Mouse (Mus musculus) embryo, embryonic 10.5 days (tissue): ENCODE measurements around the gene Rara.
"Not testable (repeated sequence)": the region's sequence is repeated elsewhere in the genome, so short reads cannot be mapped to it uniquely, and the experiment has no call there.

Experiments
- DNase-seq: peaks from one replicate; pipeline ENCODE4 v3.0.0-alpha.2; 2015; ENCODE audit warnings: low spot score

Gene Rara

DNA sequence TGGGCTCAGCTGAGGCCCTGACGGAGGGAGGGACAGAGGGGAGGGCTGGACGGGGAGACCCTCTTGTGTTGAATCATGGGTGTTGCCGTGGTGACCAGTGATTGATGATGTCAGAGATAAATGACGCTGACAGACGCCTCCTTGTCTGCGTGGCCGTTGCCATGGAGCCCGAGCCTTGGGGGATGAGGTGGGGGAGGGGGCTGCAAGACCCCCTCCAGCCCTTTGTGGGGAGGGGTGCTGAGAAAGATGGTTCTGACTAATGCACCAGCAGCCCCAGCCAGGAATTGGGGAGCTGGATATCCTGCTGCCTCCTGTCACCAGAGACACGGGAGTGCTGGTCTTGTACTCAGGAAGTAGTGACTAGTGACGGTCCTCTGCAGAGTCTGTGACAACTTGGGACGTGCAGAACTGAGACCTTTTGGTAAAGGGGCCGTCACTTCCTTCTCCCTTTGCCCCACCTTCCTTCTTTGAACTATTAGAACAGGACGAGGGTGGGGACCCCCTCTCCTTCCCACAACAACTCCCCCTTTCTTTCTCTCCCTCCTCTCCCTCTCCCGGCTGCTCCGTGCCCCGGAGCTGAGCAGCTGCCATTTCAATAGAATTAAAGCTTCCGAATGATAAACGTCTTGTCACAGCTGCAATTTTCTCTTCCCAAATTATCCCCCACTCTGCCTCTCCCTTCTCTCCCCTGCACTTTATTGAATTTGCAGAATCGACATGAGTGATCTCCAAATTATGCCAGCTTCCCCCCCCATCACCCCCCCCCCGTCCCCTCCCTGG lies 41.3 kb downstream of the Rara start:
- DNase-seq, result peak; percentile 93

DNA sequence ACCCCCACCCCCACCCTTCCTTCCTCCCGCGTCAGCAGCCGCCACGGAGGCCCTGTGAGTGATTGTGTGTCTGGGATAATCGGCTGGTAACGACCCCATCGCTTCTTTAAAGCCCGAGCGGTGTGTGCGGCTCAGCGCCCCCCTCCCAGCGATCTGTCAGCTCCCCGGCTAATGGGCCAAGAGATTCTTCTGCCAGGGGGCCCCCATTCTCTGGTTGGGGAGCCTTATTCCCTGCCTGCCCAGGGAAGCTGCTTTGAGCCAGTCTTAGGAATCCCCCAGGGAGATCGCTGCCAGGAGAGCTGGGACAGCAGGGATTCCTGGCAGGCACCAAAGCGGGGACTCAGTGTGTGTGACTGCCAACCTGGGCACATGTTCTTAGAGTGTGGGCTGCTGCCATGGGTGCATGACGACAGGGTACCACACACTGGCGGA lies 41.9 kb downstream of the Rara start:
- DNase-seq, result no peak

DNA sequence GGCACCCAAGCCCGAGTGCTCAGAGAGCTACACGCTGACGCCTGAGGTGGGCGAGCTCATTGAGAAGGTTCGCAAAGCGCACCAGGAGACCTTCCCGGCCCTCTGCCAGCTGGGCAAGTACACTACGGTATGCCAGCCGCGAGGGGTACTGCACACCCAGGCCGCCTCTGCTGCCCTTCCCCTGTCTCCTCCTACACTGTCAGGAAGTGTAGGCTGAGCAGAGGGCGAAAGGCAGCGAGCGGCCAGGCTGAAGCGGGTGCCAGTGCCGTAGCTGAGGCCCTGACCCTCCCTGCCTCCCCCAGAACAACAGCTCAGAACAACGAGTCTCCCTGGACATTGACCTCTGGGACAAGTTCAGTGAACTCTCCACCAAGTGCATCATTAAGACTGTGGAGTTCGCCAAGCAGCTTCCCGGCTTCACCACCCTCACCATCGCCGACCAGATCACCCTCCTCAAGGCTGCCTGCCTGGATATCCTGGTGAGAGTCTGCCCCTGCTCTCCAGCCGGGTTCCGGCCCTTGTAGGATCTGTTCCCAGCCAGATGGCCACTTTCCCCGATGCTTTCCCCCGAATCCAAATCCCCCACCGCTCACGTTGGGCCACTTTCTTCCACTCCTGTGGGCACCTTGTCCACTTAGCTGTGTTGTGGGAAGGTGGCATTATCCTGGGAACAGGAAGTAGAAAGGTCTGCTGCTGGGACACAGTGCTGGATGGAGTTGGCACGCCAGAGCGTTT lies 42.7 kb downstream of the Rara start:
- no peak for DNase-seq

DNA sequence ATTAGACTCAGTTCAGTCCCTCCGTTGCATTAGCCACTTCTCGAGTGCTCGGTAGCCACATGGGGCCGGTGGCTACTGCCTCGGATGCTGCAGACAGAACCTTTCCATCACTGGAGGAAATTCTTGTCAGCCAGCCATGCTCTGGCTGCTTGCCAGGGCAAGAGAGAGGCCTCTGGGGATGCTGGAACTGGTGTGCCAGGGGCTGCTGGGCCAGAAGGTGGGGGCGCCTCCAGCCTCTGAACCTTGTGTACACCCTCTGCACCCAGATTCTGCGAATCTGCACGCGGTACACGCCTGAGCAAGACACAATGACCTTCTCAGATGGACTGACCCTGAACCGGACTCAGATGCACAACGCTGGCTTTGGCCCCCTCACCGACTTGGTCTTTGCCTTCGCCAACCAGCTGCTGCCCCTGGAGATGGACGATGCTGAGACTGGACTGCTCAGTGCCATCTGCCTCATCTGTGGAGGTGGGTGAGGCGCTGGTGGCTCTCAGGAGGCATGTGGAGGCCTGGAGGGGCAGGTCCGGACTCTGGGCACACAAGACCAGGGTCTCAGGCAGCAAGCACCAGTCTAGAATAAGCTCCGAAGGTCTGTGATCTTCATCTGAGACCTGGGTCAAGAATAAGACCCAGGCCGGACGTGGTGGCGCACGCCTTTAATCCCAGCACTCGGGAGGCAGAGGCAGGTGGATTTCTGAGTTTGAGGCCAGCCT lies 43.9 kb downstream of the Rara start:
- no peak for DNase-seq

DNA sequence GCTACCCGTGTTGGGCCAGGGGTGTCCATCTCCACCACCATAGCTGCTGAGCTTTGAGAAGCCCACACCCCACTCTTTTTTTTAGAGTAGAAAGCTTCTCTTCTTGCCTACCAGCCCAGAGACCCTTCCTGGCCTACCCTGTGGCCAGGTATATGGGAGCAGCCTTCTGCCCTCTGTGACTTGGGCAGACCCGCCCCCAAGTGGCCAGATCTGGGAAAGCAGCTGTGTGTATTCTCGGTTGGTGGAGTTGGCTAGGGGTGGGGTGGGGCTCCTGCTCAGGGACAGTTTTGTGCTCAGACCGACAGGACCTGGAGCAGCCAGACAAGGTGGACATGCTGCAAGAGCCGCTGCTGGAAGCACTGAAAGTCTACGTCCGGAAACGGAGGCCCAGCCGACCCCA lies 44.6 kb downstream of the Rara start:
- peak; percentile 87 for DNase-seq

DNA sequence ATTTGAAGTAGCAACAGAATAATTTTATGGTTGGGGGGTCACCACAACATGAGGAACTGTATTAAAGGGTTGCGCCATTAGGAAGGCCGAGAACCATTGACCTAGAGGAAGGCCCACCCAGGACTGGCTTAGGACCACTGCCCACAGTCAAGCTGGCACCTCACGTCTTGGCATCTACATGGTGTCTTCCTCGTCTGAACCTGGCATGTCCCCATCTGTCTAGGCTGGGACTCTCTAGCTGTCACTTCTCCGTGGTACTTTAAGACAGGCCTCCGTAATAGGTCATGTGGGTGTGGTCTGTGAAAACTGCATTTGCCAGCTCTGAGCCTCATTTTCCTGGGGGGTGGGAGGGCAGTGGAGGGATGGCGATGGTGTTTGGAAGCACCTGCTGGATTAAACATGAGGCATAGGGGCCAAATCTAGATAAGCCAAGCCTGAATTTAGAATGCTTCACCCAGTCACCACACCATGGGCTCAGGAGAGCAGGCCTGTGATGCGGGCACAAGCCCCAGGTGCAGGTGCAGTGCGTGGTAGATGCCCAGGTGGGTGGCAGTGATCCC lies 45.3 kb downstream of the Rara start:
- no peak for DNase-seq

DNA sequence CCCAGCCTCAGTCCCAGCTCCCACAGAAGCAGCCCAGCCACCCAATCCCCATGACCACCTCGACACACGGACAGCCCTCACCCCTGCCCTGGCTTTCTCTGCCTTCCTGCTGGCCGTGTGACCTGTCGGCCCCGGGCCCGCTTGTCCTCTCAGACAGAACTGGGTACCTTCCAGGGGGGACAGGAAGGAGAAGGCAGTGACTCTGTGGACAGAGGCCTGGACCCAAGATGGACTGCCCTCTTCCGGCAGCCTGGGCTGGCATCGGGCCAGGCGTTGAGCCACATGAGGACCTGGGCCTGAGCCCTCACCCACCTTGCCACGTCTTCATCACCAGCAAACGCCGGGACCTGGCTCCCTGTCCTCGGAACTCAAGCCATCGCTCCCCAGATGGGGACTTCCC lies 46.0 kb downstream of the Rara start:
- DNase-seq, result no peak

DNA sequence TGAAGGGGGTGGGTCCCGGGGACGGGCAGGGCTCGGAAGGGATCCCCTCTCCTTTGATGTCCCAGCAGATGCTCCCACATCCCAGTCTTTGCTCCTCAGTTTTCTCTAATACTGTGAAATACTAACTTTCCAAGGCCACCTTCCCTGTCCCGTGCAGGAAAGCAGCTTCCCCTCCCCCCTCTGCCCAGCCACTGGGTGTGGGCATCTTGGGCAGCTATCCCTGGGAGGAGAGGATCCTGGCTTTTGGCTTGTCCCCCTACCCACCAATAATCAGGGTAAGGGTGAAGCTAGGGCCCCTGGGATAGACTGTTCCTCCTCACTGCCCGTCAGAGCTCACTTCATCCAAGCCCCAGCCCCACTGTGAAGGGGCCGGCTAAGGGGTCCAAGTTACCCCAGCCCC lies 46.6 kb downstream of the Rara start:
- no peak for DNase-seq

DNA sequence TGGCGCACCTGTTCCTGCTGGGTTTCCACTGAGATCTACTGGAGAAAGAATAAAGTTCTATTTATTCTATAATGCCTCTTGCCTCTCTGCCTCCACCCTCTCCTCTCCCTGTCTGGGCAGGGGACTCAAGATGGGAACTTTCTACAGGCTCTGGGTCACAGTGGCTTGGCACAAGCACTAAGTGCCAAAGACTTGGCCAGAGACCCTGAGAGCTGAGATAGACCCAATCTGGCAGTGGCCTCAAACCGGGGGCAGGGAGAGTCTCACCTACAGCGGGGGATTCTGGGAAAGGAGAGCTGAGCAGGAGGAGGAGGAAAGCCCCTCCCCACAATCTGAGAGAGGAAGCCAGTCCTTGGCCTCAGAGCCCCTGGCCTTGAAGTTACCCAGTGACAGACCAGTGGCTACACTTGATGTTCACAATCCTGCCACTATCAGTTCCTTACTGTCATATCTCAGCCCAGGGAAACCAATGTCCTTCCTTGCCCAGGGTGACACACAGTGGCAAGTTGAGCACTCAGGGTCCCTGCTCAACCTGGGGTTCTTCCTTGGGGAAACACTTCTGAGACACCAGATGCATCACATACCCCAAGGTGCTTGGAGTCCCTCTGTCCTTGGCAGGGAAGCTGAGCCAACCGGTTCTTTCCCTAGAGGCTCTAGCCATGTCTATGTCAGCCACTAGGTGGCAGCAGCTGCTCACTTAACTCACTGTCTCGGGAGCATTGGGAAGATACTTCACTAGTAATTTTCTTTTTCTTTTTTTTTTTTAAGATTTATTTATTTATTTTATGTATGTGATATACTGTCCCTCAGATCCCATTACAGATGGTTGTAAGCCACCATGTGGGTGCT lies 47.5 kb downstream of the Rara start:
- peak; percentile 90 for DNase-seq

DNA sequence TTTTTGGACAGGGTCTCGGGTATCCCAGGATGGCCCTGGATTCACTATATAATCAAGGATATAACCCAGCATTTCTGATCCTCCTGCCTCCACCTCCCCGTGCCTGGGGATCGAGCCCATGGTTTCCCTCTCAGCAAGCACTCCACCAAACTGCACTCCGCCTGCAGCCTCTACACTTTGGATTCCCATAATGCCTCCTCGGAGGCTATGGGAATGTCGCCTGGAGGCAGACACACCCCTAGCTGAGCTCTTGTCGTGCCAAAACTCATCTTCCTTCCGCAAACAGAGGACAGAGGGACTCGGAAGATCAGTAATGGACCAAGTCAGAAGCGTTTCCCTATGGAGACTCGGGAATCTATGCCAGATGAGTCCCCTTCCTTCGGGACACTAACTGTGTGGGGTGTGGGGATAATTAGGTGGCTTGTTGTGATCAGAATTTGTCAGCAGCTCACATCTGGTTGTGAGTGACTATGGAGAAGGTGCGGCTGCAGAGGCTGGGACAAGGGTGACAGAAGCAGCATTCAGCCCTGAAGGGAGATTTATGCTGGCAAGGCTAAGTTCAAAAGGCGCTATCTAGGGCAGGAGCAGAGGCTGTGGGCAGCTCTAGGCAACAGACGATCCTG lies 51.0 kb downstream of the Rara start:
- DNase-seq, result no peak

DNA sequence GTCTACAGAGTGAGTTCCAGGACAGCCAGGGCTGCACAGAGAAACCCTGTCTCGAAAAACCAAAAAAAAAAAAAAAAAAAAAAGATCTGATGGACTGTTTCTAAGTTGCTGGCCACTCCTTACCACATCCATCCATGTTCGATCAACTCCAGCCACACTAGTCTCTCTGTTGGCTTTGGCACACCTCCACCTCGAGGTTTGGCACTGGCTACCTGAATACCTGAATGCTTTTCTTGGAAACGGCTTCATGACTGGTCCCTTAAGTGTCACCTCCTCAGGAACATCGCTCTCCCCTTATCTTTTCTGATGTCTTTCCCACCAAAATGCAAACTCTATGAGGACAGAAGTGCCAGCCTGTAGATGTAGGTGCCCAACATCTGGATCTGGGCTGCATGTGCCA lies 51.7 kb downstream of the Rara start:
- no peak for DNase-seq

DNA sequence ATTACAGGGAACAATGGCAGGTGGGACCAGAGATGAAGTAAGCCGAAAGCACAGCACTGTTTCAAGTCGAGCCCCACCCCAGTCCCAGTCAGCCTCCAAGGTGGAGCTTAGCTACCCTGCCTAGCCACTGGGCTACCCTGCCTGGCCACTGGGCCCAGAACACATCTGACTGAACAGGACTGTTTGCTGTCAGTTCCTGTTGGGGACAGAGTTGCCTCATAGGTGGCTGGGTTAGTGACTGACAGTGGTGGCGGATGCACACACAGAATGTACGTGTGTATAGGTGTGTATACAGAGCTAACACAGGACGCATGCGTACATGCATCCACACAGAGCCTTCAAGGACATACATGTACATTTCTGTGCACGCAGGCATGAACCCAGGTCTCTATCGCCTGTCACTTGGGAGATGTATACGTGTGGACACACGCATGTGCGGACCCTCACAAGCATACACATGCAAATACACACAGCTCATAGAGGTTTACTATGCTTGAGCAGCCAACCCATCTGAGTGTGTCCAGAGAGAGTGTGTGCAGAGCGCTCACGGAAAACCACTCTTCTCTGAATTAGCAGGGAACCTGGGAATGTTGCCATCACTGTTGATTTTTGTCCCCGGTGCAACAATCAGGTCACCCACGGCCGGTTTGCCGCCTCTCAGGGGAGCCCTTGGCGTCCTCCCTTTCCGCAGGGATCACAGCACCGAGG lies 53.8 kb downstream of the Rara start:
- no peak for DNase-seq

DNA sequence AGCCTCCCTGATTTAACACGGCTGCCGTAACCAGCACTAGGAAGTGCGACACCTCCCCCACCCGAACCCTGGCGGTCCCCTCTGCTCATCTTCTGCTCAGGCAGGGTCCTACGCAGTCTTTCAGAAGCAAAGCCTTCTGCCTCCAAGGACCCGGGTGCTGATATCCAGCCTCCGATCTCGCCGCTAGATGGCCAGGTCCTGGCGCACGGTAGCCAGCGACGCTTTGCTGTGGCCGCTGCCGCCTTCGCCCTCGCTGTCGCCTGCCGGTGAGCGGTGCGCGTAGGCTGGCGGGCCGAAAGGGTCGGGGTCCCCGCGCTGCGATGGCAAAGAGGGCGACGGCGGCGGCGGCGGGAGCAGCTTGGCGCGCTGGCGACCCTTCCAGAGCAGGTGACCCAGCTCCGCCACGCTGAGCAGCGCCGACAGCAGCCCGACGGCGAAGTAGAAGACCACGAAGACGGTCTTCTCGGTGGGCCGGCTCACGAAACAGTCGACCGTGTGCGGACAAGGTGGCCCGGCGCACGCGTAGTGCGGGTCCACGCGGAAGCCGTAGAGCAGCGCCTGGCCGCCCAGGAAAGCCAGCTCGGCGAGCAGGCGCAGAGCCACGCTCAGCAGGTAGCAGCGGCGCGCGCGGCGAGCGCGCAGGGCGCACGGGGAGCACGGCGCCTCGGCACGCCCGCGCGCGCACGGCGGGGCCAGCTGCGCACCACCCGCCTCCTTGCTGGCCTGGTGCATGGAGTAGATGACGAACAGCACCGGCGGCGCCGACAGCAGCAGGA lies 54.6 kb downstream of the Rara start:
- DNase-seq, result peak; percentile 87

DNA sequence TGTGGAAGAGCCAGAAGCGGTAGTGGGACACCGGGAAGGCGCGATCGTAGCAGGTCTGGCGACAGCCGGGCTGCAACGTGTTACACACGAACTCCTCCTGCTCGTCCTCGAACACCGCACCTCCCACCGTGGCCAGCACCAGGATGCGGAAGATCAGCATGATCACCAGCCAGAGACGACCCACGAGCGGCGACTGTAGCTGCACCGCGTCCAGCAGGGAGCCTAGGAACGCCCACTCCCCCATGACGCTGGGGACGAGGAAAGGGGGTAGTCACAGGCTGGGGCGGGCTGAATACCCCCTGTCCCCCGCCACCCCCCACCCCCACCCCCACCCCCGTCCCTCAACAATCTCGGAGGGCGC lies 55.1 kb downstream of the Rara start, which contains the start of gene Gjd3:
TSS of gene Gjd3 (minus strand) at position 244 of the 361 bp plus-strand sequence.
- no peak for DNase-seq

DNA sequence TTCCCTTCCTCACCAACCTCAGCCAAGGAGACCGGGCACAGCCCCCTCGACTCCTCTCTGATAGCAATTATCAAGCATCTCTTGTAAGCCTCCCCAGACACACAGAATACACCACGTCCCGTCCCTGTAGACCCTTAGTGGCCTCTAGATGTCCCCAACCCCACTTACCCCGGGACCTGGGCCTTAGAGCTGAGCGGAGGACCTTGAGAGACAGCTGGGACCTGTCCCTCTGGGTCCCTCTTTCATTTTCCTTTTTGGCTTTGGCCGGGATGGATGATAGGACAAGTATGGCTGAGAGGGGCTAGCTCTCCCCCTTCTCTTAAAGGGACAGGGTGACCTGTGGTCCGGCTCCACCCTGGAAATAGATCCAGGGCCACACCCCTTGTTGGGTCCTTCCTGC lies 55.9 kb downstream of the Rara start:
- no peak for DNase-seq

DNA sequence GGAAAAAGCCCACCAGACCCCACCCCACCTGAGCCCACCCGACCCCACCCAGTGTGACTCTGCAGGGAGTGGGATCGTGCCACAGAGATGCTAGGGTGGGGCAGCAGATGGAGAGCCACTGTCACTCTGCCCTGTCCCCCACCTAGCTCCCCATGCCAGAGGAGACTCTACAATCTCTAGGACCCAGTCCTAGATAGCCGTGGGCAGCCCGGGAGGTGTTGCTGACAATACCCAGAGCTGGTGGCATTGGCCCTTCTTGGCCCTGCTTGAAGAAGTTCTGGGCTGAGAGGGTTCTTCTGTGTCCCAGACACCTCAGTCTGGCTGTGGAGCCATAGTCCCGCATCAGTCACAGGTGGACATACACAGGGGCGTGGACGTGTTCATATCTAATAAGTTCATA lies 57.9 kb downstream of the Rara start:
- DNase-seq, result no peak

DNA sequence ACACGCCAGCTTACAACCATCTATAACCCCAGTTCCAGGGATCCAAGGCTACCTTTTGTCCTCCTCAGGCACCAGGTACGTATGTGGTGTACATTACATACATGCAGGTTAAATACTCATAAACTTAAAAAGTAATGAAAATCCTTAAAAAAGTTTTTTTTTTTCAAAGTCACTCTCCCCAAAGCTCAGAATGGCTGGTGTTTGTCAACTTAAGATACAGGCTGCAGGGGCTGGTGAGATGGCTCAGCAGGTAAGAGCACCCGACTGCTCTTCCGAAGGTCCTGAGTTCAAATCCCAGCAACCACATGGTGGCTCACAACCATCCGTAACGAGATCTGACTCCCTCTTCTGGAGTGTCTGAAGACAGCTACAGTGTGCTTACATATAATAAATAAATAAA lies 60.6 kb downstream of the Rara start:
- DNase-seq, result not testable (repeated sequence)

DNA sequence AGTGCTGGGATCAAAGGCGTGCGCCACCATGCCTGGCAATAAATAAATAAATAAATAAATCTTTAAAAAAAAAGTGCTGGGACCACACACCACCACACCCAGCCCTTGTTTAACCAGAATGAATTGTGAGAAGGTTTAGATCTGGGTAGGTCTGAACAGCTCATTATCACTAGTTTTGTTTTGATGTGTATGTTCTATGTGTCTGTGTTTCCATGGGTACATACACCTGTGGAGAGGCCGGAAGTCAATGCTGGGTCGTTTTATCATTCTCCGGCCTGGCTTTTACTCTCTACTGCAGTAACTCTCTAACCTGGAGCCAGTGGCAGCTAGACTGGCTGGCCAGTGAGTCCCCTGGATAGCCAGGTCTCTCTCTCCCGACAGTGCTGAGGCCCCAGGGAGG lies 63.2 kb downstream of the Rara start:
- no peak for DNase-seq

DNA sequence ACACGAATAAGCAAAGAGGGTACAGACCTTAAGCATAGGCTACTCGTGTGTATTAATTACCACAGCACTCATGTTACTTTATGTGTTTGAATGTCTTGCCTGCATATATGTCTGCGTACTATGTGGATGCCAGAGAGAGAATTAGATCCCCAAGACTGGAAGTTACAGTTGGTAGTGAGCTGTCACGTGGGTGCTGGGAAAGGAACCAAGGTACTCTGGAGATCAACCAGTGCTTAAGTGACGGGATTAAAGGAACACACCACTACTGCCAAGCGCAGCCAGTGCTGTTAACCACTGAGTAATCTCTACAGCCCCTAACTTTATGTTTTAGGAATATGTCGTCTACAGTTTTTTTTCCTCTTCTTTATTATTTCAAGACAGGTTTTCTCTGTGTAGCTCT lies 68.4 kb downstream of the Rara start:
- DNase-seq, result no peak

DNA sequence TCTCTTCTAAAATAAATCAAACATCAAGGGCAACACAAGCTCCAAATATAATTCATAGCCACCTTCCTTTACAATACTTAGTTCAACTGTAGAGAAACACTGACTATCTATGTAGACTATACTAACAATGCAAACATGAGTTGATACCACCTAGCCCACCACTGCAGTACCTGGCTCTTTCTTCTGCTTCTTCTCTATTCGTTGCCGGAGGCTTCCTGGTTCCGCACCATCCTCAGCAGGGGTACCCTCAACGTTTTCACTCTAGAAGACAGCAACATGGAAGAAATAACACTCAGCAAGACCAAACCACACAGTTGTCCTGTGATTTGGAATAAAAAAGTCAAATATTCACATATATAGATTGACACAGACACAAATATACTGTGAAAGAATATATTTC lies 70.0 kb downstream of the Rara start:
- no peak for DNase-seq
